Mouse (Mus musculus) embryonic fibroblast, embryonic 13.5 days (primary cell): ENCODE measurements around the gene Trp53inp2.

Source experiments
- CTCF ChIP-seq: IDR thresholded peaks from 2 replicates; pipeline ENCODE4 v1.5.1; 2011; ENCODE audit warnings: mild to moderate bottlenecking, control low read depth, low read length, moderate library complexity, borderline replicate concordance; ENCODE audit not compliant: insufficient read depth
- POLR2A ChIP-seq: IDR thresholded peaks from 2 replicates; pipeline ENCODE4 v1.6.1; 2011; ENCODE audit warnings: low read depth, mild to moderate bottlenecking, control low read depth, low read length, moderate library complexity

GRCm38 (mm10) chr2:155380261-155381059 lies at the start of gene Trp53inp2:
- TF ChIP-seq CTCF (no peak), POLR2A (no peak)
